Mouse (Mus musculus) ES-Bruce4 (cell line): Measurements from ENCODE around the gene Tspan10. TPM values are rescaled to one million over a fixed set of nuclear protein-coding genes. Genes with fewer than 3 reads are reported as not detected.
"Not testable (repeated sequence)": the region's sequence is repeated elsewhere in the genome, so short reads cannot be mapped to it uniquely, and the experiment has no call there.

Experiments
- H3K27ac ChIP-seq: 2 replicates; pipeline ENCODE4 v1.5.1; 2012; ENCODE audit warnings: low read length, inconsistent platforms; ENCODE audit not compliant: insufficient read depth
- H3K27me3 ChIP-seq: 2 replicates; pipeline ENCODE4 v1.6.1; 2012; ENCODE audit warnings: mild to moderate bottlenecking, low read length, inconsistent platforms; ENCODE audit not compliant: control insufficient read depth, poor library complexity, insufficient read depth, severe bottlenecking
- H3K36me3 ChIP-seq: 2 replicates; pipeline ENCODE4 v1.6.1; 2012; ENCODE audit warnings: inconsistent platforms, mild to moderate bottlenecking, low read length, moderate library complexity; ENCODE audit not compliant: control insufficient read depth, poor library complexity, insufficient read depth, severe bottlenecking
- H3K4me1 ChIP-seq: one replicate; pipeline ENCODE4 v1.8.1; 2011; ENCODE audit warnings: low read length; ENCODE audit not compliant: control insufficient read depth, insufficient read depth
- H3K4me3 ChIP-seq: 2 replicates; pipeline ENCODE4 v1.5.1; 2011; ENCODE audit warnings: low read depth, mild to moderate bottlenecking, low read length
- H3K9ac ChIP-seq: 2 replicates; pipeline ENCODE4 v1.6.1; 2012; ENCODE audit warnings: low read depth, mild to moderate bottlenecking, inconsistent platforms; ENCODE audit not compliant: poor library complexity, severe bottlenecking
- H3K9me3 ChIP-seq: replicated peaks from 2 replicates; pipeline ENCODE4 v1.6.1; 2012; ENCODE audit warnings: mild to moderate bottlenecking, low read length, inconsistent platforms; ENCODE audit not compliant: control insufficient read depth, poor library complexity, insufficient read depth, severe bottlenecking
- CTCF ChIP-seq: IDR thresholded peaks from one replicate; pipeline ENCODE4 v1.8.1; 2011; ENCODE audit warnings: low read depth, low read length
- EP300 ChIP-seq: IDR thresholded peaks from 2 replicates; pipeline ENCODE4 v1.6.1; 2011; ENCODE audit warnings: low read depth, low read length; ENCODE audit not compliant: insufficient read depth
- POLR2A ChIP-seq: IDR thresholded peaks from one replicate; pipeline ENCODE4 v1.8.1; 2011; ENCODE audit warnings: low read length; ENCODE audit not compliant: insufficient read depth
- polyA plus RNA-seq: library from polyadenylated mRNA; stranded (reverse); fragments of >200 nt; gene quantifications from 2 replicates; pipeline ENCODE4 v1.2.4, GENCODE M21; 2011; ENCODE audit warnings: low read depth; ENCODE audit not compliant: missing spikeins, insufficient read depth, insufficient read length

Gene Tspan10
- polyA plus RNA-seq, 1 experiment, result not detected

GRCm38 (mm10) chr11:120406445-120406844 lies 36.0 kb upstream of the Tspan10 start:
- Histone ChIP-seq H3K27ac (no peak overlapping the region), H3K27me3 (no peaks in the 10 kb centered on the region), H3K4me3 (no peak overlapping the region), H3K4me1 (no peaks in the 10 kb centered on the region), H3K9me3 (no peaks in the 10 kb centered on the region), H3K36me3 (peaks cover 71% of the 10 kb centered on the region), H3K9ac (no peak overlapping the region)
- TF ChIP-seq EP300, result no peak
- TF ChIP-seq CTCF, result no peak
- TF ChIP-seq POLR2A, result no peak

DNA sequence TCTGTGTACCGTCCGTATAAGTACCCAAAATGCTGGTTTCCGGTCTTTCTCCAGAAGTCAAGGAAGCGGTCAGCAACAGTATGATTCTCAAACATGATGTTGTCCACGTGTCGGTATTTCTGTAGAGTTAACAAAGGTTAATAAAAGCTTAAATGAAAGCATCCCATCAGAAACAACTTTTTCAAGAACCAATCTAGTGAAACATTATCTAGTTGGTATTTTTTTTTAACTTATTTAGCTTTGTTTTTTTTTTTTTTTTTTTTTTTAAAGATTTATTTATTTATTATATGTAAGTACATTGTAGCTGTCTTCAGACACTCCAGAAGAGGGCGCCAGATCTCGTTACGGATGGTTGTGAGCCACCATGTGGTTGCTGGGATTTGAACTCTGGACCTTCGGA lies 28.8 kb upstream of the Tspan10 start:
- not testable (repeated sequence) for H3K4me1 ChIP-seq, H3K9ac ChIP-seq, H3K27ac ChIP-seq, H3K27me3 ChIP-seq, H3K9me3 ChIP-seq, H3K4me3 ChIP-seq
- peaks cover 63% of the 10 kb centered on the region for H3K36me3 ChIP-seq

- Histone ChIP-seq H3K36me3 (peaks cover 42% of the 10 kb centered on the region), H3K4me1 (no peaks in the 10 kb centered on the region), H3K27ac (no peak overlapping the region), H3K9ac (no peak overlapping the region), H3K27me3 (no peaks in the 10 kb centered on the region), H3K4me3 (no peak overlapping the region), H3K9me3 (no peaks in the 10 kb centered on the region)
- TF ChIP-seq CTCF (no peak), EP300 (no peak), POLR2A (no peak)
Measured at GRCm38 (mm10) chr11:120417852-120418251, 24.6 kb upstream of the Tspan10 start.

GRCm38 (mm10) chr11:120418592-120418991 lies 23.9 kb upstream of the Tspan10 start:
- no peak overlapping the region for H3K4me3 ChIP-seq
- TF ChIP-seq POLR2A, result no peak
- TF ChIP-seq EP300, result no peak
- TF ChIP-seq CTCF, result no peak
- no peaks in the 10 kb centered on the region for H3K4me1 ChIP-seq
- H3K9ac ChIP-seq, result no peak overlapping the region
- no peaks in the 10 kb centered on the region for H3K27me3 ChIP-seq
- no peaks in the 10 kb centered on the region for H3K9me3 ChIP-seq
- peaks cover 35% of the 10 kb centered on the region for H3K36me3 ChIP-seq
- H3K27ac ChIP-seq, result no peak overlapping the region

GRCm38 (mm10) chr11:120422651-120423568 lies 19.5 kb upstream of the Tspan10 start:
- Histone ChIP-seq H3K27ac (no peak overlapping the region), H3K9ac (no peak overlapping the region), H3K9me3 (no peaks in the 10 kb centered on the region), H3K36me3 (peaks cover 49% of the 10 kb centered on the region), H3K4me1 (no peaks in the 10 kb centered on the region), H3K27me3 (no peaks in the 10 kb centered on the region), H3K4me3 (no peak overlapping the region)
- TF ChIP-seq EP300 (no peak), CTCF (no peak), POLR2A (no peak)

DNA sequence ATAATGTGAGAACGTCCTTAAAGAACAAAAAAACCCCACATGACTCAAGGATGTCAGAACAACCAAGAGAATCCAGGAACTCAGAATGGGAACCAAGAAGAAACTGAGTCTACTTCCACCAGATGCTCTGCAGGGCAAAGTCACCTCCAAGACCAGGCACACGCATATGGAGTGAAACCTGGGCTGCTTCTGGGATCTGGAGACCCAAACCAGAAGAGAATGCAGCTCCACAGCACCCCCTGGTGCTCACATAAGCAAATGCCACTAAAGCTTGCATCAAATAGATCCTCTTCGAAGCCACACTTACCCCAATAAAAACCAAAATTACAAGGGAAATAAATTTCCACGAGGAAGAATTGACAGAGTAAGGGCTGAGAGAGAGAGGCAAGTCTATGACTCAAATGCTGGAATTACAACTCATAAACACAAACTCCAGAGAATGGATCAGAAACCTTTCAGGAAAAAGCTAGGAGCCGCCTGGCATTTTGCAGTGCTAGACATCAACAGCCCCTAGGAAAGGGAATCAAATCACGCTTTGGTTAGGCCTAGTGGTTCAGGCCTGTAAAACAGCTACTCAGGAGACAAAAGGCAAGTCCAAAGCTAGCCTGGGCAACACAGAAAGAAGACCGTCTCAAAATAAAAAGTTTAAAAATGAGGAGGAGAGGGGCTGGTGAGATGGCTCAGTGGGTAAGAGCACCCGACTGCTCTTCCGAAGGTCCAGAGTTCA lies 18.7 kb upstream of the Tspan10 start:
- Histone ChIP-seq H3K9me3 (no peaks in the 10 kb centered on the region), H3K36me3 (peaks cover 54% of the 10 kb centered on the region)
- TF ChIP-seq CTCF (peak; percentile 63), POLR2A (no peak), EP300 (no peak)

More for the DNA sequence above, 18.7 kb upstream of the Tspan10 start:
- Histone ChIP-seq H3K4me3 (no peak overlapping the region), H3K4me1 (no peaks in the 10 kb centered on the region), H3K27me3 (no peaks in the 10 kb centered on the region), H3K9ac (no peak overlapping the region), H3K27ac (peak overlapping the region; percentile 74)
